Mouse (Mus musculus): Measurements from ENCODE around the gene AL732309.1.
A peak's percentile ranks its signal among the peaks of the same experiment; 100 is the strongest.
"Not testable (repeated sequence)": the region's sequence is repeated elsewhere in the genome, so short reads cannot be mapped to it uniquely, and the experiment has no call there.

Gene AL732309.1

GRCm38 (mm10) chr2:25267241-25267640 is 20.6 kb upstream of the AL732309.1 start:
- DNase-seq (ENCODE audit: low spot score) = no peak

DNA sequence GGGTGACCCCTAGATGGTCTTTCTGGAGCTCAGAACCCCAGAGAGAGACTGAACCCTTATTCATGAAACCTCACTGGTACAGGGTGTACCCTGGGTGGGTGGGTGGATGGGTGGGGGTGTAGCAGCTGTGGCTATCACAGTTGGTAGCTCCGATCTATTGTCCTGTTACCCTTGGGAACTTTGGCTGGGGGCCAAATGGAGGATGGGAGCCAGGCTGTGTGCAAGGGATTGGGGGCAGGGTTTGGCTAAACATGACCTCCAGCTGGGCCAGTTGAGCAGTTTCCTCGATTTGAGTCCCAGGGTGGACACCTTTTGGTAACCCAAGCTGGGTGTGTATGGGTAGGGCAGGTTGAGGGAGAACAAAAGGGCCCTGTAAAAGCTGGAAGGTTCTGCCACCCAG is 20.1 kb upstream of the AL732309.1 start:
- no peak for DNase-seq (ENCODE audit: low spot score)

- DNase-seq (ENCODE audit: low spot score) = no peak
Measured at GRCm38 (mm10) chr2:25265897-25266656, 19.4 kb upstream of the AL732309.1 start.

- no peak for DNase-seq (ENCODE audit: low spot score)
Measured at GRCm38 (mm10) chr2:25264851-25265250, 18.2 kb upstream of the AL732309.1 start.

- DNase-seq (ENCODE audit: low spot score) = no peak
Measured at GRCm38 (mm10) chr2:25264286-25264660, 17.6 kb upstream of the AL732309.1 start.

- no peak for DNase-seq (ENCODE audit: low spot score)
Measured at GRCm38 (mm10) chr2:25263623-25264285, 17.1 kb upstream of the AL732309.1 start.

- peak; percentile 51 for DNase-seq (ENCODE audit: low spot score)
Measured at GRCm38 (mm10) chr2:25262795-25263622, 16.3 kb upstream of the AL732309.1 start.

- DNase-seq (ENCODE audit: low spot score) = peak; percentile 97
Measured at GRCm38 (mm10) chr2:25262291-25262767, 15.7 kb upstream of the AL732309.1 start, which contains the start of gene Tprn. TSS of gene Tprn (plus strand) at chr2:25262618.

GRCm38 (mm10) chr2:25261870-25262269 is 15.2 kb upstream of the AL732309.1 start:
- no peak for DNase-seq (ENCODE audit: low spot score)

DNA sequence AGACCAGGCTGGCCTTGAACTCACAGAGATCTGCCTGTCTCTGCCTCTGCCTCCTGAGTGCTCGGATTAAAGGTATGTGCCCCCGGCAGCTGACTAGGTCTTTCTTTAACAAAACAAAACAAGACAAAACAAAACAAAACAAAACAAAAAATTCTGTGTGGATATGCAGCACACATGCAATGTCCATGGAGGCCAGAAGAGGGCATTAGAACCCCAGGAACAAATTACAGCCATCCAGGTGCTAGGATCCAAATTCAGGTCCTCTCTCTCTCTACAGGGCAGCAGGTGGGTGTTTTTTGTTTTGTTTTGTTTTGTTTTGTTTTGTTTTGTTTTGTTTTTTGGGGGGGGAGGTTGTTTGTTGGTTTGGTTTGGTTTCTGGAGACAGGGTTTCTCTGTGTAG is 12.2 kb upstream of the AL732309.1 start:
- peak; percentile 32 for DNase-seq (ENCODE audit: low spot score)

DNA sequence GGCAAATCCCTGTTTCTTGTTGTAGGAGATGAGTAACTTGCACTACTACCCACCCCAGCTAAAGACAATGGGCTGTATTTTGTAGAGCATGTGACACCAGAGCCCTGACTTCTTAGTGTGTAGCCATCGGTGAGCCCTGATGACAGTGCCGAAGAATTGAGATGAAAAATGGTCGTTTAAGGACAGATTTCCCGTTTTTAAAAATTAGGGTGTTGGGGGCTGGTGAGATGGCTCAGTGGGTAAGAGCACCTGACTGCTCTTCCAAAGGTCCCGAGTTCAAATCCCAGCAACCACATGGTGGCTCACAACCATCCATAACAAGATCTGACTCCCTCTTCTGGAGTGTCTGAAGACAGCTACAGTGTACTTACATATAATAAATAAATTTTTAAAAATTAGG is 10.6 kb upstream of the AL732309.1 start:
- not testable (repeated sequence) for DNase-seq (ENCODE audit: low spot score)

- peak; percentile 60 for DNase-seq (ENCODE audit: low spot score)
Measured at GRCm38 (mm10) chr2:25256443-25257109, 9.9 kb upstream of the AL732309.1 start.

DNA sequence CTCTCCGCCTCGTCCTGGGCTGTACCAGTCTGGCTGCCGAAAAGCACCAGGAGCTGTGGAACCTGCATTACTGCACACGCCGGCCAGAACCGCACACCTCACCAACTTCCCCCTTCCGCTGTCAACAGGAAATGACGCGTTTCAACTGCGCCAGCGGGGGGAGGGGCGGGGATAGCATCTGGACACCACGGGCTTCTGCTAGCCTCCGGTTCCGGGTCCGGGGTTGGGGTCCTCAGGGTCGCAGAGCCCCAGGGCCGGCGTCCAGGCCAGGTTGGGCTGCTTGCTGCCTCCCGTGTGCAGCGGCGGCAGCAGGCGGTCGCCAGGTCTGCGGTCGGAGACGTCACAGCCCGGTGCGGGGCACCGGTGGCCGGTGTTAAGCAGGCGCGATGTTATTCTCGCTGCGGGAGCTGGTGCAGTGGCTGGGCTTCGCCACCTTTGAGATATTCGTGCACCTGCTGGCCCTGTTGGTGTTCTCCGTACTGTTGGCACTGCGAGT is 8.7 kb upstream of the AL732309.1 start, which contains the start of gene Tmem203:
Tmem203 (plus strand) TSS at position 156 of the 496 bp plus-strand sequence.
- DNase-seq (ENCODE audit: low spot score) = peak; percentile 95

- DNase-seq (ENCODE audit: low spot score) = no peak
Measured at GRCm38 (mm10) chr2:25252331-25252730, 5.7 kb upstream of the AL732309.1 start.

GRCm38 (mm10) chr2:25244144-25244543 is 2.5 kb downstream of the AL732309.1 start:
- DNase-seq (ENCODE audit: low spot score) = no peak

DNA sequence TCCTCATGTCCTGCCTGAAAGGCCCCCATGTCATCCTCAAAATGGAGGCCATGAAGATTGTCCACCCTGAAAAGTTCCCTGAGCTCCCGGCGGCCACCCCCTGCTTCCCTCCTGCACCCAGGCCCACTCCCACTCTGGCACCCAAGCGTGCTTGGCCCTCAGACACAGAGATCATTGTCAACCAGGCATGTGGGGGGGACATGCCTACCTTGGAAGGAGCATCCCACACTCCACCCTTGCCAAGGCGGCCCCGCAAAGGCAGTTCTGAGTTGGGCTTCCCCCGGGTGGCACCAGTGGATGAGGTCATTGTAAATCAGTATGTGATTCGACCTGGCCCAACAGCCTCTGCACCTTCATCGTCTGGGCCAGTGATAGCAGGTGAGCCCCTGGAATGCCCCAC is 3.3 kb downstream of the AL732309.1 start:
- DNase-seq (ENCODE audit: low spot score) = no peak

DNA sequence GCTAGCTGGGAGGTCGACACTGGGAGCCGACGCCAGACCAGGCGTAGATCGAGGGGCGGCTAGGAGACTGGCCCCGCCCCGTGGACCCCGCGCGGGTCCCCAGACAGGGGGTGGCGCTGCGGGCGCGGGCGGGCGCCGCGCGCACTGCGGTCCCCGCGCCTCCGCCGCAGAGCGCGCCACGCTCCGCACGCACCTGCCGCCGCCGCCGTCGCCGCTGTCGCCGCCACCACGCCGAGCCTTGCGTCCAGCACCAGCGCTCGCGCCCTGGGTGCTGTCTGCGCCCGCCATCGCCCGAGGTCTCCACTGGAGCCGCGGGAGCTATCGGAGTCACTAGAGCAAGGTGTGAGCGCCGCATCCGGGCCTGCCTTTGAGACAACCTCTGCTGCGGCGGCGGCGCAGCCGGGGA is 4.6 kb downstream of the AL732309.1 start, which contains the start of the genes Rnf208 and Cysrt1:
Rnf208 (plus strand) TSS at position 155 of the 406 bp plus-strand sequence.
Cysrt1 (minus strand) TSS at position 352 of the 406 bp plus-strand sequence.
- peak; percentile 62 for DNase-seq (ENCODE audit: low spot score)

- DNase-seq (ENCODE audit: low spot score) = no peak
Measured at GRCm38 (mm10) chr2:25241438-25241775, 5.3 kb downstream of the AL732309.1 start.

- DNase-seq (ENCODE audit: low spot score) = peak; percentile 82
Measured at GRCm38 (mm10) chr2:25240723-25241437, 5.8 kb downstream of the AL732309.1 start.

GRCm38 (mm10) chr2:25240310-25240709 is 6.4 kb downstream of the AL732309.1 start:
- DNase-seq (ENCODE audit: low spot score) = no peak

GRCm38 (mm10) chr2:25239766-25240165 is 6.9 kb downstream of the AL732309.1 start:
- no peak for DNase-seq (ENCODE audit: low spot score)

Measured in retina, embryonic 14.5 days (tissue).